Mouse (Mus musculus) hindbrain, embryonic 12.5 days (tissue): Measurements from ENCODE around the gene Prkg1. TPM values are rescaled to one million over a fixed set of nuclear protein-coding genes. Genes with fewer than 3 reads are reported as not detected.
A peak's percentile ranks its signal among the peaks of the same experiment; 100 is the strongest.

Source experiments
- ATAC-seq: fragments of 200-750 bp; cut with Nextera tagmentation; 2 replicates; pipeline ENCODE4 v1.8.0; 2017; ENCODE audit warnings: moderate TSS enrichment; ENCODE audit not compliant: low FRiP score
- H3K27ac ChIP-seq: fragments of 300-500 bp; sonication (generic); 2 replicates; pipeline ENCODE4 v1.5.1; 2016; ENCODE audit warnings: mild to moderate bottlenecking
- H3K27me3 ChIP-seq: fragments of 300-500 bp; sonication (generic); 2 replicates; pipeline ENCODE4 v1.6.1; 2016; ENCODE audit warnings: mild to moderate bottlenecking
- H3K36me3 ChIP-seq: fragments of 300-500 bp; sonication (generic); 2 replicates; pipeline ENCODE4 v1.6.1; 2016; ENCODE audit warnings: mild to moderate bottlenecking
- H3K4me1 ChIP-seq: fragments of 300-500 bp; sonication (generic); 2 replicates; pipeline ENCODE4 v1.6.1; 2016
- H3K4me2 ChIP-seq: fragments of 300-500 bp; sonication (generic); replicated peaks from 2 replicates; pipeline ENCODE4 v1.6.1; 2016; ENCODE audit warnings: mild to moderate bottlenecking
- H3K4me3 ChIP-seq: fragments of 300-500 bp; sonication (generic); 2 replicates; pipeline ENCODE4 v1.5.1; 2016; ENCODE audit warnings: mild to moderate bottlenecking
- H3K9ac ChIP-seq: fragments of 300-500 bp; sonication (generic); 2 replicates; pipeline ENCODE4 v1.6.1; 2016; ENCODE audit warnings: mild to moderate bottlenecking, moderate library complexity
- H3K9me3 ChIP-seq: fragments of 300-500 bp; sonication (generic); replicated peaks from 2 replicates; pipeline ENCODE4 v1.6.1; 2016; ENCODE audit warnings: mild to moderate bottlenecking
- WGBS: fragments of 180-500 bp; shearing (Covaris S2); methylation state at CpG from one replicate; pipeline ENCODE4 v1.1.7; 2016; 5-methylcytosine and 5-hydroxymethylcytosine counted together
- polyA plus RNA-seq: library from polyadenylated mRNA; unstranded; fragments of >200 nt; fragmentation: Nextera tagmentation; extraction: Ambion mirVana; gene quantifications from 2 replicates; pipeline ENCODE4 v1.2.1, GENCODE M21; 2016

Gene Prkg1
- polyA plus RNA-seq = 9.2 and 10.9 TPM in 2 replicates

- Histone ChIP-seq H3K4me2 (peak within 1 kb of the TSS; percentile 95), H3K4me1 (peaks cover 25% of the 10 kb centered on the region), H3K4me3 (peak within 1 kb of the TSS; percentile 53), H3K9ac (peak within 1 kb of the TSS; percentile 58), H3K27ac (peak within 1 kb of the TSS; percentile 60), H3K27me3 (peaks cover 29% of the 10 kb centered on the region), H3K36me3 (no peaks in the 10 kb centered on the region), H3K9me3 (no peaks in the 10 kb centered on the region)
- ATAC-seq = peak; percentile 84
- WGBS = 0% methylated on average over 23 of the region's 23 CpGs
These were observed at the start of gene Prkg1 for GRCm38 (mm10) chr19:31764801-31765340. Gene Prkg1, minus strand, starts transcription at chr19:31765033.

- Histone ChIP-seq H3K27me3 (no peaks in the 10 kb centered on the region), H3K4me1 (no peaks in the 10 kb centered on the region), H3K9ac (no peak overlapping the region), H3K27ac (no peak overlapping the region), H3K36me3 (no peaks in the 10 kb centered on the region), H3K4me3 (no peak overlapping the region), H3K4me2 (no peak overlapping the region), H3K9me3 (no peaks in the 10 kb centered on the region)
- 81% methylated on average over 4 of the region's 4 CpGs for WGBS
- ATAC-seq = no peak
These were observed 48.3 kb upstream of the Prkg1 start for GRCm38 (mm10) chr19:31813087-31813486.

- no peaks in the 10 kb centered on the region for H3K36me3 ChIP-seq
- ATAC-seq = no peak
- no peak overlapping the region for H3K27ac ChIP-seq
- WGBS = 30% methylated on average over 5 of the region's 5 CpGs
- no peaks in the 10 kb centered on the region for H3K27me3 ChIP-seq
- H3K4me3 ChIP-seq = no peak overlapping the region
- no peak overlapping the region for H3K4me2 ChIP-seq
- no peaks in the 10 kb centered on the region for H3K4me1 ChIP-seq
- H3K9ac ChIP-seq = no peak overlapping the region
- no peaks in the 10 kb centered on the region for H3K9me3 ChIP-seq
These were observed 46.5 kb upstream of the Prkg1 start for GRCm38 (mm10) chr19:31811371-31811770.

- Histone ChIP-seq H3K9ac (no peak overlapping the region), H3K4me2 (no peak overlapping the region), H3K9me3 (no peaks in the 10 kb centered on the region), H3K27ac (no peak overlapping the region), H3K4me3 (no peak overlapping the region), H3K36me3 (no peaks in the 10 kb centered on the region), H3K4me1 (no peaks in the 10 kb centered on the region), H3K27me3 (no peaks in the 10 kb centered on the region)
- 79% methylated on average over 7 of the region's 7 CpGs for WGBS
- ATAC-seq = no peak
These were observed 40.6 kb upstream of the Prkg1 start for GRCm38 (mm10) chr19:31805391-31805790.

GRCm38 (mm10) chr19:31795485-31796046 is 30.7 kb upstream of the Prkg1 start:
- Histone ChIP-seq H3K27me3 (no peaks in the 10 kb centered on the region), H3K4me2 (no peak overlapping the region), H3K27ac (no peak overlapping the region), H3K4me3 (no peak overlapping the region), H3K4me1 (no peaks in the 10 kb centered on the region), H3K9ac (no peak overlapping the region), H3K9me3 (no peaks in the 10 kb centered on the region), H3K36me3 (no peaks in the 10 kb centered on the region)
- no peak for ATAC-seq
- 67% methylated on average over 9 of the region's 9 CpGs for WGBS

- H3K27ac ChIP-seq = no peak overlapping the region
- 69% methylated on average over 3 of the region's 3 CpGs for WGBS
- no peaks in the 10 kb centered on the region for H3K9me3 ChIP-seq
- no peak for ATAC-seq
- no peaks in the 10 kb centered on the region for H3K36me3 ChIP-seq
- H3K4me1 ChIP-seq = no peaks in the 10 kb centered on the region
- no peak overlapping the region for H3K4me3 ChIP-seq
- no peak overlapping the region for H3K4me2 ChIP-seq
- H3K9ac ChIP-seq = no peak overlapping the region
- no peaks in the 10 kb centered on the region for H3K27me3 ChIP-seq
These were observed 26.9 kb upstream of the Prkg1 start for GRCm38 (mm10) chr19:31791724-31792123.

- Histone ChIP-seq H3K27ac (no peak overlapping the region), H3K36me3 (no peaks in the 10 kb centered on the region), H3K9ac (no peak overlapping the region), H3K4me2 (no peak overlapping the region), H3K27me3 (no peaks in the 10 kb centered on the region), H3K4me3 (no peak overlapping the region), H3K4me1 (no peaks in the 10 kb centered on the region), H3K9me3 (no peaks in the 10 kb centered on the region)
- no peak for ATAC-seq
- WGBS = 85% methylated on average over 3 of the region's 3 CpGs
These were observed 16.7 kb upstream of the Prkg1 start for GRCm38 (mm10) chr19:31781521-31782018.

- Histone ChIP-seq H3K27me3 (no peaks in the 10 kb centered on the region), H3K27ac (no peak overlapping the region), H3K9ac (no peak overlapping the region), H3K4me2 (no peak overlapping the region), H3K4me3 (no peak overlapping the region), H3K36me3 (no peaks in the 10 kb centered on the region), H3K4me1 (no peaks in the 10 kb centered on the region), H3K9me3 (no peaks in the 10 kb centered on the region)
- ATAC-seq = no peak
- 76% methylated on average over 2 of the region's 2 CpGs for WGBS
These were observed 16.2 kb upstream of the Prkg1 start for GRCm38 (mm10) chr19:31781077-31781476.

GRCm38 (mm10) chr19:31780222-31780621 is 15.4 kb upstream of the Prkg1 start:
- no peaks in the 10 kb centered on the region for H3K4me1 ChIP-seq
- 96% methylated on average over 1 of the region's 1 CpGs for WGBS
- no peak overlapping the region for H3K27ac ChIP-seq
- H3K36me3 ChIP-seq = no peaks in the 10 kb centered on the region
- no peaks in the 10 kb centered on the region for H3K9me3 ChIP-seq
- ATAC-seq = no peak
- H3K4me2 ChIP-seq = no peak overlapping the region
- H3K9ac ChIP-seq = no peak overlapping the region
- no peaks in the 10 kb centered on the region for H3K27me3 ChIP-seq
- no peak overlapping the region for H3K4me3 ChIP-seq

- ATAC-seq = no peak
- Histone ChIP-seq H3K4me1 (no peaks in the 10 kb centered on the region), H3K4me2 (no peak overlapping the region), H3K27ac (no peak overlapping the region), H3K27me3 (no peaks in the 10 kb centered on the region), H3K9me3 (no peaks in the 10 kb centered on the region), H3K4me3 (no peak overlapping the region), H3K36me3 (no peaks in the 10 kb centered on the region), H3K9ac (no peak overlapping the region)
- WGBS = 87% methylated on average over 4 of the region's 4 CpGs
These were observed 14.2 kb upstream of the Prkg1 start for GRCm38 (mm10) chr19:31779021-31779420.

- Histone ChIP-seq H3K4me3 (no peak overlapping the region), H3K9me3 (no peaks in the 10 kb centered on the region), H3K4me2 (no peak overlapping the region), H3K27me3 (peaks cover 26% of the 10 kb centered on the region), H3K36me3 (no peaks in the 10 kb centered on the region), H3K9ac (no peak overlapping the region), H3K27ac (no peak overlapping the region), H3K4me1 (peaks cover 25% of the 10 kb centered on the region)
- 6% methylated on average over 3 of the region's 3 CpGs for WGBS
- no peak for ATAC-seq
These were observed 2.2 kb upstream of the Prkg1 start for GRCm38 (mm10) chr19:31767004-31767403.

- Histone ChIP-seq H3K27me3 (peaks cover 29% of the 10 kb centered on the region), H3K4me1 (peaks cover 25% of the 10 kb centered on the region), H3K9ac (0 out of 2 replicates have a peak overlapping the region, but pooled peaks have one; percentile 58), H3K4me2 (peak overlapping the region; percentile 95), H3K27ac (no peak overlapping the region), H3K36me3 (no peaks in the 10 kb centered on the region), H3K9me3 (no peaks in the 10 kb centered on the region), H3K4me3 (peak overlapping the region; percentile 53; the same call in 1 of the 2 replicates)
- WGBS = 31% methylated on average over 4 of the region's 4 CpGs
- ATAC-seq = no peak; the same call in 1 of the 2 replicates
These were observed 618 bp upstream of the Prkg1 start for GRCm38 (mm10) chr19:31765451-31765850.
